Mouse (Mus musculus) cerebellum, postnatal 36 days (tissue): ENCODE measurements around the gene Ryk.

Experiments
- DNase-seq, 2 experiments: peaks; one replicate each; pipeline ENCODE4 v3.0.0; 2021 to 2022; ENCODE audit warnings: mixed read lengths in 2 of 2

The Ryk gene

DNA sequence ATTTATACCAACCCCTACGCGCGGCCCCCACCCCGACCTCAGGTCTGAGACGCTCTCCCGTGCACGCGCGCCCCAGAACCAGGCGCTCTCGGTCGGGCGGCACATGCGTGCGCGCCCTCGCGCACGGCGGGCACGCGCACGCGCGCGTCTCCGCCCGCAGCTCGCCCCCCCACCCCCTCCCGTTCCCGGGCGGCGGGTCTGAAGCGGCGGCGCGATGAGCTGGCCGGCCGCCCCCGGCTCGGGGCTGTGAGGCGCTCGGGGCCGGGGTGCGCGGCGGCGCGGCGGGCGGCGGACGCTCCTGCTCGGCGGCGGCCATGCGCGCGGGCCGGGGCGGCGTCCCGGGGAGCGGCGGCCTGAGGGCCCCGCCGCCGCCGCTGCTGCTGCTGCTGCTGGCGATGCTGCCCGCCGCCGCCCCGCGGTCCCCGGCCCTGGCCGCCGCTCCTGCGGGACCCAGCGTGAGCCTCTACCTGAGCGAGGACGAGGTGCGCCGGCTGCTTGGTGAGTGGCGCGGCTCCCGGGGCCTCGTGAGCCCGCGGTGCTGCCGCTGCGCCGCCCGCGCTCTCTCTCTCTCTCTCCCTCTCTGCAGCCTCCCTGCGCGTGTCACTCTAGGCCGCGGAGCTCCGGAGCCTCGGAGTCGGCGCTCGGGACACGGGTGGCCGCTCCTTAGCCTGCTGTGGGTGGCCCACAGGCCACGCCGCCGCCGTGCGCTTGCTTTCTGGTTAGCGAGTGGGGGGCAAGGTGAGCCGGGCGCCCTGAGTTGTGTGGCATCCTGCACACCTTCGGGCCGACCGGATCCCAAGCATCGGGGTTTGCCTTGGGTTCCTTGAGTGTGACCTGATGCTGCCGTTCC is at the start of gene Ryk:
TSS of gene Ryk (plus strand) at position 176 of the 850 bp plus-strand sequence.
- DNase-seq = peak; percentile 79 to 83

DNA sequence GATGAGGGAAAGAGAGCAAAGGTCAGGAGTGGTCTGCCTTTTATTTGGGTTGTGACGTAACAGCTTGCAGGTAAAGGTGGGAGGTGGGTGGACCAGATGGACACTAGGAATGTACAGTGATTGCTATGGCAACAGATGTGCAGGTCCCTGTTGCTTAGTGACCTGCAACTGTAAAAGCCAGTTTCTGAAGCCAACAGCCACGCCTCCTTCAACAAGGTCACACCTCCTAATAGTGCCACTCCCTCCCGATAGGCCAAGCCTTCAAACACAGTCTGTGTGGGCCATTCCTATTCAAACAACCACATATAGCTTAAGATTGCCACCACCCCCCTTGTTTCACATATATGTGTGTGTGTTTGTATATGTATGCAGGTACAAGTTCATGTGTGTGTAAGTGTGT is 45.2 kb upstream of the Ryk start:
- no peak for DNase-seq

DNA sequence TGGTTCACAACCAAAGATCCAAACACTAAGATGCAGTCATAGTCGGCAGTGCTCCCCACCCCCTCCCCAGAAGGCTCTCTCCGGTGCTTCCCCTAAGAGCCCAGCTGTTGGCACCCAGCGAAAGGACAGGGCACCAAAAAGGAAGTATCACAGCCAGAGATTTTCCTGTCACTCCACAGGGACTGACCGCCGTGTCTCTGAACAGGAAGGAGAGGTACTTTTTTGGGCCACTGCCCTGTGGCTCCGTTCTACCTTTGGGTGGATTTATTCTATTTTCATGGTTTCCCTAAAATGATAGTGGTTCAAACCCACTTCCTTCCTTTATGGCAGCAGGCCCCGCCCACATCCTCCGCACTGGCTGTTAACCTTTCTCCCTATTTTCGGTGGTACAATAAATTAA is 42.9 kb upstream of the Ryk start:
- DNase-seq = no peak

DNA sequence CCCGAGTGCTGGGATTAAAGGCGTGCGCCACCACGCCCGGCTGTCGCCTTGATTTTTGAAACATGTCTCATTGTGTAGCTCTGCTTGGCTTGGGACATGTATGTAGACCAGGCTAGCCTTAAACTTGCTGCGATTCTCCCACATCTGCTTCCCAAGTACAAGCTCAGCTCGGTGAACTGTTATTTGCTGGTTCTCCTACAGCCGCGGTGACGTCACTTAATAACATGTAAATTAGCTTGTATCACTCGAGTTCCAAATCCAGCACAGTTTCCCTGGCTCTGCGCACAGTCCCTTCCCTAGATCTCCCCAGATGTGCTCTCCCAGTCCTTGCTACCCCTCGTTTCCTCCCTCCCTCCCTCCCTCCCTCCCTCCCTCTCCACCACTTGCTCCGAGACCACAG is 41.9 kb upstream of the Ryk start:
- DNase-seq = no peak

DNA sequence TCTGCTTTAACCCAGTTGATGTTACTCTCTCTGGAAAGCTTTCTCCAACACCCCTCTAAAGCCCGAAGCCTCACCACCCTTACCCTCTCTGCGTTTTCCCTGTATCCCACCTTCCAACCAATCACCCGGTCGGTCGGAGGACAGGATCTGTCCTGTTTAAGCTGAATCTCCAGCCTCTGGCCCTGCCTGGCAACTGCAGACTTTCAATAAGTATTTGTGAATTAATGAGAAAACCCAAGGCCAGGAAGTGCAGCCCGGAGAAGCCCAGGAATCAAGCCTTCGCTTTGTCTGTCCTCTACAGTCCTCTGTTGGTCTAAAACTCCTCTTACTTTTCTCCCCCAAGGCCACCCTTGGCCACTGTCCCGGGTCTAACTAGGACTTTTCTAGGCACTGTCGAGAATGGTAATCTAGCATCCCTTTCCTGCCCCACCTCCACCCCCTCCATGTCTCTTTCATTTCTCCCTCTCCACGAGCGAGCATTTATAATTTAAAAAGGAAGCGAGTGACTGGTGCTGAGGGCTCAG is 41.4 kb upstream of the Ryk start:
- no peak for DNase-seq

DNA sequence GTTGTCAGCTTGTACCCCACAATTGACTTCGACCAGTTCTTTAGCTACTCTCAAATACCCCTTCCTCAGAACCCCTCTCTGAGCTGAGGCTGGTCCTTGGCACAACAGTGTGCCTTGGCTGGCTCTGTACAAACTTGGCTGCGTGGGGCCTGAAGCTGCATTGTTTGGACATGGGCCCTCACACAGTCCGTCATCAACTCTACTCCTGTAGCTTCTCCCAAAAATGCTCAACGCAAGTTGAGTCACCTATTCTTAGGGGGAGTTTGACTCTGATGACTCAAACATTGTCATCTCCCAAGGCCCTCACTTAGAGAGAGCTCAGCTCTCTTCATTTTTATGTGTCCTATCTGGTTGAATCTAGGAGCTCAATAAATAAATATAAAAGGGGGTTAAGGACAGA is 36.3 kb upstream of the Ryk start:
- no peak for DNase-seq

DNA sequence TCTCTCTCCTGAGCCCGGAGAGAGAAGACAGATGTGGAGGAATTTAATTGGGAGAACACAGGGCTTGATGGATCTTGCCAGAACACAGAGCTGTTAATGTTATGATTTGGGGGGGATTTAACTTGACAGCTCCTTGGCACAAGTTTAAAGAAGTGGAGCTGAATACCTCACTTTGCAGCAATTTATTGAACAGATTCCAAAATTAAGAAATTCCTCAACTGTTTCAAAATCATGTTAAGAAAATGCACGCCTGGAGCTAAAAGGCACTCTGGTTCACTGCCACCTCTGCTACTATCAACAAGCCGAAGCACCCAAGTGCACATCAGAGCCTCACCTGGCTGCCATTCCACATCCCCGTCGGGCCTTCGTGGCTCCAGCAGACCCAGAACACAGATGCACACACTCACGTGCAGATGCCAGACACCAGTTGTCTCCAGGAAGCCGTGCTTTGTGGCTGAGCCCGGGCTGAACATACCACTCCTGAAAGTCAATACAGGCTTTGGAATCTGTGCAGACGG is 28.6 kb upstream of the Ryk start:
- no peak for DNase-seq

DNA sequence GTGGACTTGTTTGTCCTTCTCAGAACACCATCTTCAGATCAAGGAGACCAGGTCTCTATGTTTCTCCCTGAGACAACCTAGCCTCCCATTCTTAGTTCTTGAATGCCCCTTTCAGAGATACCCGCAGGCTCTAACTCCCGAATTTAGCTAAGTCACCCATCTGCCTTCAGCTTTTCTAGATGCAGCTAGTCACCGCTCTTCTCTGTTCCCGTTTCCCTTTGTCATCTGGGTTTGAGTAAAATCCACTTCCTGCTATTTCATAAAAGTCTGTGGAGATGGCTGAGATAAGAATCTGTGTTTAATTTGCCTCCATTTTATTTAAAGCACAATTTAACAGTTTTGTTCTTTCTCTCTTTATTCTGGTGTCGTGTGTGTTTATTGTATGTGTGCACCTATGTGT is 23.5 kb upstream of the Ryk start:
- DNase-seq = no peak

DNA sequence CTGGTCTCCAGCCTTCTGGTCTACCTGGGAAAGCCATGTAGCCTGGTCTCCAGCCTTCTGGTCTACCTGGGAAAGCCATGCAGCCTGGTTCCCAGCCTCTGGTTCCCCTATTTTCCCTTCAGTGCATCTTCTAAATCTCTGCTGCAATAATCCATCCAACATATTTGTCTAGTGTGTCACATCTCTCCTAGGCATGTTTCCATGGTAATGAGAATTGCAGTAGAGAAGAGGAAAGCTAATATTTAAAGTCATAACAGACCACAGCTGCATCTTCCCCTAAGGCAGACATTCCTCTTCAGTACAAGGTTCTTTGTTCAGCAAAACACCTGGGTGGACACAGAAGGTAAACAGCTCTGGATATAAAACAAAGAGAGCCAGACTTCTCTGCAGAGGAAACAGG is 16.5 kb upstream of the Ryk start:
- DNase-seq = no peak

DNA sequence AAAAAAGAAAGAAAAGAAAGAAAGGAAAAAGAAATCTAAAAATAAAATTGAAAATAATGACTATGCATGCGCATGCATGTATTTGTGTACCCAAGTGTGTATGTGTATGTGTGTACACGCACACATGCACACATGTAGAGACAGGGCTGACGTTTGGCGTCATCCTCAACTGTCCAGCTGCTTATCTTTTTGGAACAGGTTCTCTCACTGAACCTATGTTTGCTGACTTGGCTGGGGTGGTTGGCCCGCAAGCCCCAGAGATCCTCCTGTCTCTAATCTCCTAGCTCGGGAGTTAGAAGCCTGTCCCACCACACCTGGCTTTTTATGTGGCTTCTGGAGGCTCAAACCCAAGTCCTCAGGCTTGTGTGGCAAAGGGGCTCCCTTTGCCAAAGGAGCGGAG is 6.1 kb upstream of the Ryk start:
- DNase-seq = no peak

DNA sequence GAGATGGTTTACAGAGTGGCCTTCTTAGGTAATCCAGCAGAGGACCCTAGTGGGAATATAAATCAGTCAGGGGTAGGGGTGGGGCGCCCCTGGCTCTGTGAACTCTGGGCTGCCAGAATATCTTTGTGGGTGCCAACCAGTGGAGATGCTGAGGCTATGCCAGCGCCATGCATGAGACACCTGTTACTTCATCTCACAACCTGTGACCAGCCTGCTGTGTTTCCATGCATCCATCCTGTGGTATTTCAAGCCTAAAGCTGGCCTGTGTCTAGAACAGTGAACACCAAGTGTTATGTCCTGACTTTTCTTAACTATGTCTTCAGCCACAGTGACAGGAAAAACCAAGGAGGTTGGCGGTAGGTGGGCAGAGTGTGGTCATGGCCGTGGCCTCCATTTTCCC is 3.2 kb upstream of the Ryk start:
- no peak for DNase-seq

DNA sequence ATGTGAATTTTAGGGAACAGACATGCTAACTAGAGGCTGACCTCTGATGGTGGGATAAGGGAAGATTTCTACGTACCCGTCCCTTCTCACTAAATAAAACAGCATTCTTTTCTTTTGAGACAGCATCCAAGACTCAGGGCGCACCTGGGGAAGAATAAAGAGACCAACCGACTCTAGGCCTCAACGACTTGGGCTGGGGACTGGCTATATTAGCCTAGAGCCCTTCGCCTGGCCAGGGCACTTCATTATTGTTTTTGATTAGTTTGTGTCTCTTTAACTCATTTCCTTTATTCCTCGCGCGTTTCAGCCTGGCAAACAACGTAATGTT is 339 bp upstream of the Ryk start:
- DNase-seq = no peak

DNA sequence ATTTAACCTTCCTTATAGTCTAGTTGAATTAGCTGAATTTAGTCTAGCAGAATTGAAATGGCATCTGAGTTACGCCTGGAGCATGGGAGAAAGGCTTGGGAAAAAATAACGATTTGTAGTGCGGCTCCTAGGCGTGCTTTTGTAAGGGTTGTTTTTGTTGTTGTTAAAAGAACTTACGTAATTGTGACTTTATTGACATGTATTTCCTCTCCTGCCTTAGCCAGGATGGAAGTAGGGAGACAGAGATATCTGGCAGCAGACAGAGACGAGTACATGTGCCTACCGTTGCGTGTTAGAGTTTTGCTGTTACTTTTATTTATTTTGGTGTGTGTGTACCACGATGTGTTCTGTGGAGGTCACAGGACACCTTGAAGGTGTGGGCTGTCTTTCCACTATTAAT is 1.6 kb downstream of the Ryk start:
- DNase-seq = no peak

DNA sequence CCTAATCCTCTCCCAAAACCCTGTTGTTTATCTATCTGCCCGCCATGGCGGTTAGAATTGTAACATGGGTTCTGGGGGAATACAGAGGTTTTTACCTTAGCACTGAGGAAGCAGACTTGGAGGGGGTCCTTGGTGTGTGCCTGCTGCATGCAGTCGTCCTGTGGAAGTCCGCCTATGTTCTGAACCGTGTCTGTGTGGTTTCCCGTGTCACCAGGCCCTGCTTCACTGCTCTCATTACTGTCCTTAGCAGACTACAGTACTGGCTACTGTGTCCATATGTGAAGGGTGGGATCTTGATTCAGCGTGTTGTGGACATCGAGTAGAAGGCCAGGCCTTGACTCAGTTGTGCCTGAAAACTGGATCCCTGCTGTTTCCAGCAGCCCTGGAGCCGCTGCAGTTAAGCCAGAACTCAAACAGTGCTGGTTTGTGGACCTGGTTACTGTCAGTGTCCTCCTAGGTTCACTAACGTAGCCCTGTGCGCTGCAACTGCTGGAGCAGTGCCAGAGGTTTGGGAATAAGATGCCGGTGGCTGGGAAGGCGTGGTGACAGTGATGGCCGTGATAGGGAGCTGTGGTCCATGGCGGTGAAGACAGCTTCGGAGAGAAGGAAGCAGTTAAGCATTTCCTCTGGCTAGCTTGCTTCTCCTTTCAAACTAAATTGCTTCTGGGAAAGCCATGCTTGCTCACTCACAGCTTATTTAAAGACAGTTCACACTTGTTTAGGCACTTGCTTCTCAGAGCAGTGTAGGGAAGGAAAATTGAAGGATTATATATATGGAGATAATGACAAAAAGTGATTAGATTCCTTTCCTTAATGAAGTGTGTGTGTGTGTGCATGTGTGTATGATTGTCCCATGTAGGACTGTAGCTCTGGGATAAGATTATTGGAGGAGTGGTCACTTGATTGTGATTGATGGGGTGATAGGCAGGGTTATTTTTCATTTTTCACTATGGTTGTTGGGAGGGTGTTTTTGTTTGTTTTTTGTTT is 6.4 kb downstream of the Ryk start:
- DNase-seq = peak; percentile 37 to 47

DNA sequence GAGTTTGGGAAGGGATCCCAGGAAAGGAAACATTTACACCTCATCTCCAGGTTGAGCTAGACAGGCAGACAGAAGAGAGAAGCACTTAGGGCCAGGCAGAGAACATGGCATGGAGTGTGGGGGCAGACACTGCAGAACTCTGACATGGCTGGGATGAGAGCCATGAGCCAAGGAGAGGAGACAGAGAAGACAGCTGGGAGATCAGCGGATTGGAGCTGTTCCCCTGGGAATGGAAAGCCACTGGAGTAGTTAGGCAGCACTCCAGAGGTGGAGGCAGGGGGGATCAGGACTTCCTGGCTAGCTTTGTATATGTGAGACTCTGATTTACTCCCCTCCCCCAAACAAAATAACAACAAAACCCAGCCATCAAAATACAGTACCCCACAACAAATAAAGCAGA is 7.1 kb downstream of the Ryk start:
- DNase-seq = no peak

DNA sequence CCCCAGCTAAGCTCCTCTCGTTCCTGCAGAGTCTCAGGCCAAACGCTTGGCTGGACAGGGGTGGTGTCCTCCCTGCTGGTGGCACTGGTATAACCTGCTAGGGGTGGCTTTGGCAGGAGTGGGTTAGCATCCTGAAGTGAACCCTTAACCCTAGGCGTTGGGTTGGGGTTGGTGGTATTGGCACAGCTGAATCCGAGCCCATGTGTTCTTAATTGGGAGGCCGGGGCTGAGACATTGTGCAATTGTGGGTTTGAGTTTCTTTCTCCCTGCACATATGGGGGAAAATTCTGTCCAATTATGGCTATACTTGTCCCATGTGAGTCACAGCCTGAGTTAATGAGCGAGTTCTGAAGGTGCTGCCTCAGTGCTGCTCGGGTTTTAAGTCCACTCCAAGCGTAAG is 7.8 kb downstream of the Ryk start:
- no peak for DNase-seq

DNA sequence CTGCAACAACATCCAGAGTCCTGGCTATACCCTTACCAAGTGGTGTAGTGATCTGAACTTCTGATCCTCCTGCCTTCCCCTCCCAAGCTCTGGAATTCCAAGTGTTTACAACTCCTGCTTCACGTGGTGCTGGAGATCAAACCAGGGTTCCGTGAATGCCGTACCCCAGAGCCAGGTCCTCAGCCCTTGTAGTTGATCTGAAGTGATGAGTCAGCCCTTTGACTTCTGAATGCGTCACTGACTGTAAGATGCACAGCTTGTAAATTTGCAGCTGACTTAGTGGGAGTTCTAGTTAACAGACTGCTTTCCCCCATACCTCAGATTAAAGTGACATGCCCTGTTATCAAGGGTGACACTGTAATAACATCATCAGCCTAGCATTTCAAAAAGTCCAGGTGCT is 8.9 kb downstream of the Ryk start:
- no peak for DNase-seq

DNA sequence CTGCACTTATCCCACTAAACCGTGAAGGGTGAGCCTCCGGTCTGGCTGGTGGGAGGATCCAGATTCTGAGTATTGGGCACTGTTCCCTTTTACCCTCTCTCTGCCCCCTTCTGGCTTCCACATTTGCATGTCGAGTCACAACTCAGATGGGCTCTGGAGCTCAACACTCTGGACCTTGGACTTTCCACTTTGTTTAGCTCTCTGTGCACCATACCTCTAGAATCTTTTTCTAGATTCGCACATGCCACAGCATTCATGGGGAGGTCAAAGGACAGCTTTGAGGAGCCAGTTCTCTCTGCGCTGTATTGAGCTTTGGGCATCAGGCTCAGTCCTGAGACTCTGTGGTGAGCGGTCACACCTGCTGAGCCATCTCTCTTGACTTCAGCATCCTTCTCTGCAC is 11.1 kb downstream of the Ryk start:
- DNase-seq = no peak

DNA sequence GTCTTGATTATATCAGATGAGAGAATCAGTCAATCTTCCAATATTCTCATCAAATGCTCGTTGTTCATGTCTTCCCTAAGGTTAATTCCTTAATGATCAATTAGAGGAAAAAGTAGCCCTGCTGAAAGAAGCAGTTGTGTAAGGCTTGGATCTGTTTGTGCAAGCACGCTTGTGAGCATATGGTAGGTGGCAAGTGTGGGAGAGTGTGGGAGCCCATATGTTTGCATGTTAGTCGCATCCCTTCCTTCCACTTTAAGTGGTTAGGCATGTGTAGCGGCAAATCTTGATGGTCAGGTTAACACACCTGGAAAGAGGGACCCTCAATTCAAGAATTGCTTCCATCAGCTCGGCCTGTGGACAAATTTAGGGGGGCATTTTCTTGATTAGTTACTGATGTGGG is 11.6 kb downstream of the Ryk start:
- DNase-seq = no peak

DNA sequence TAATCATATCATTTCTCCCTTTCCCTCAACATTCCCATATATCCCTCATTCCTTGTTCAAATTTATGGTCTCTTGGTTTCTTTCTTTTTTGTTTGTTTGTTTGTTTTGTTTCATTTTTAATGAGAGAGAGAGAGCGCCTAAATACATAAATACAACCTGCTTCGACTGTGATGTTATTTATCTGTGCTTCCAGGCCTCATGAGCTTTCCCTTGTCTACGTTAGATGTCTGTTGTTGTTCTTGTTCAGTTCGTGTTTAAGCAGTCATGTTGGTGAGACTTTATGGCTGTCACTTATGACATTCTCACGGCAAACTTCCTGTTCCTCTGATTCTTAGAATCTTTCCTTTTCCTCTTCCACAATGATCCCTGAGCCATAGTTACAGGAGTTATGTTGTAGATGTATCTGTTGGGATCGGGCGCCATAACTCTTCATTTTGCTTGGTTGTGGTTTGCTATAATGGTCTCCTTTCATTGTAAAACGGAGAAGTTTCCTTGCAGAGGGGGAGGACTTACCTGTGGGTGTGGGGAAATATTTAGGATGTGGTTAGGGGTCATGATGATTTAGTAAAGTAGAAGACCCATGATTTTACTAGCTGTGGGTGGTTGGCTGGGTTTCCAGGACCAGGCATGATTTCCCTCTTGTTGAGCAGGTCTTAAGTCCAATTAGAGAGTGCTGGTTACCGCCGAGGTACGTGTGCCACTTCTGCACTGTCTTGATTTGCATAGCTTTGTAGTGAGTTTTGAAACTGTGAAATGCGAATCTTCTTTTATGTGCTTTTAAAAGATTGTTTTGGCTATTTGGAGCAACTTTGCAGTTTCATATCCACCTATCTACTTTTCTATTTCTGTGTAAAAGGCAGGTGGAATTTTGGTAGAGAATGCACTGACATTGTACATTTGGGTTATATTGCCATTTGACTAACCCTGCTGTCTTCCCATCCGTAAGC is 17.6 kb downstream of the Ryk start:
- no peak for DNase-seq

DNA sequence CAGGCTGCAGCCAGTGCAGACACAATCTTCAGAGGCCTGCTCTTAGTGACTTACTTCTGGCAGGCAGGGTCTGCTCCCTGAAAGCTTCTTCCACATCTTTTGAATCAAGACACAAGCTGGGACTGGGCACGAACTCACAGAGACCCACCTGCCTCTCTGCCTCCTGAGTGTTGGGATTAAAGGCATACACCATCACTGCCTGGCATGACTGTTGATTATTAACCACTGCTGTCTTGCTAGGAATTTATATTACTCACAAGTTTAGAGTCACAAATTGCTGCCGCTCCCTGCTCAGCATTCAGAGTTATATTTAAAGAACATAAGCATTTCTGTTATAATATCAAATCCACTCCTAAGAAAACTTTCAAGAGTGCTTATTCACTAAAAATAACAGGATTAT is 23.1 kb downstream of the Ryk start:
- no peak for DNase-seq

DNA sequence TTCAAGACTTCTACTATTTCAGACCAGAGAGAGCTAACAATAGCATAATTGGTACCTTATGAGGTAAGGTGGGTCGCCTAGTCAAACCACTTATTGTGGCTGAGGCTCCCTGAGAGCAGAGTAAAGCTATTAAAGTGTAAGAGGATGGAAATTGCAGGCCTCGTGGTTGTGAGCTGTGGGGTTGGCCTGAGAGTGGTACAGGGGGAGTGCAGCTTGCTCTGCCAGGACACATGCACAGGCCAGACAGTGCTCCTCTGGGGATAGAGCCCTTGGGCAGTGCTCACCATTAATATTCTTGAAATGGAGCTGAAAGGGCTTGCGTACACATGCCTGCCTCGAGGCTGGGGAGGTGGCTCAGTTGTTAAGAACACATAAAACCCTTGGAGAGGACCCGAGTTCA is 23.6 kb downstream of the Ryk start:
- no peak for DNase-seq

DNA sequence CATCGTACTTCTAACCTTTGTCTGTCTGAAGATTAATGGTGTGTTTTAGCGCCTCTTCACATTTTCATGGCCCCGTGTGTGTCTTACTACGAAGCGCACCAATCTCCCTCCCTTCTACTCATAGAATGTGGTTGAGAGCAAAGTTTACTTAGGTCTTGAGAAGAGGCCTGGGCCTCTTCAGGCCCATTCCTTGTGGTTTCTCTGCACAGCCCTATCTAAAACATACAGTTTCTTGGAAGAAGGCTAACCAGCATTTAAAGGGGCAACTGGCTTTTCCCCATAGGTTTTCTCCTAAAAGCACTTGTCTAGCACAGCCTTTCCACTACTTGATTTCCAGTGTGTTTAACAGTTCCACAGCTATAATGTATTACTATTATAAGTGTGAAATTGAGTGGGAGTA is 24.7 kb downstream of the Ryk start:
- no peak for DNase-seq
